Mouse (Mus musculus) cerebellum, postnatal 36 days (tissue): ENCODE data around the gene Olfr281.
A peak's percentile ranks its signal among the peaks of the same experiment; 100 is the strongest.
"Not testable (repeated sequence)": the region's sequence is repeated elsewhere in the genome, so short reads cannot be mapped to it uniquely, and the experiment has no call there.

Experiments
- DNase-seq, 2 experiments: peaks; one replicate each; pipeline ENCODE4 v3.0.0; 2021 to 2022; ENCODE audit warnings: mixed read lengths in 2 of 2

Olfr281 gene

DNA sequence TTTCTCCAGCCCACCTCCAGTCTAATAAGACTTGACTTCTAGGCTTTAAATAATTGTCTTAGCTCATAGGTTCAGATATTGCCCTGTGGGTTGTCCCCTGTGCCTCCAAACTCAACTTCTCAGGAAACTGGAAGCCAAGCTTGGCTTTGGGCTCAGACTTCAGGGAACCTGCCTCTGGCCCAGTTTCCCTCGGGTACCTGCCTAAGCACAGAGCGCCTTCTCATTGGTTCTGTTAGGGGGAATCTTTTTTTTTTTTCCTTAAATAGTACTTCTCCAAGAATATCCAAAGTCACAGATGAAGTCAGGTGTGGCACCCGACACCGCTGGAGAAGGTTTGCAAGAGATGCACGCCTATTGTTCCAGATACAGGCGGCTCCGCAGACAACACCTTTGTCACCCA, at the start of gene Olfr281:
Gene Olfr281, plus strand, starts transcription at position 301 of the 400 bp plus-strand sequence.
- no peak for DNase-seq

DNA sequence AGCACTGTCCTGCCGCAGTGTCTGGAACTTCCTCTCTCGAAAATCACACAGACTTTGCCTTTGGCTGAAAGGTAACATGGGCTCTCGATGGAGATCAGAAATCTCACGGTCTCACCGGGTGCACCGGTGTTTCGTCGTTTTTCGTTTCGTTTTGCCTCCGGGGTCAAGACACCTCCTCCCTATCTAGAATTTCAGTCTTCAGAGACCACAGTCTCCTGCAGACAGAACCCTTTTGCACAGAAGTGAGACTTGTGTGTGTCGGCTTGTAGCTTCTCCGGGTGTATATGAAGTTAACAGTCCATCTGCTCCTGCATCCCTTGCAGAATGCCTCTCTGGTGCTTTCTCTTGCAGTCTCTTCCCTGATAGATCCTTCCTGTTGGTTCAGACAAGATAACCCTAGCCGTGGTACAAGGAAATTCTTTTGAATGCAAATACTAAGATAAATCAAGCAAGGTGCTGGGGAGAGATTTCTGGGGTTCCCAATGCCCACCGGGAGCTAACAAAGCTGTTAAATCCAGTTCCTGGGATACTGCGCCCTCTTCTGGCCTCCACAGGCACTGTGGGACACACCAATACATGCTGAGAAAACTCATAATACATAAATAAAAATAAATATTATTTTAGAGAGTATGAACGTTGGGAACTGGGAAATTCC, 43.9 kb upstream of the Olfr281 start:
- DNase-seq = peak; percentile 12 to 22

DNA sequence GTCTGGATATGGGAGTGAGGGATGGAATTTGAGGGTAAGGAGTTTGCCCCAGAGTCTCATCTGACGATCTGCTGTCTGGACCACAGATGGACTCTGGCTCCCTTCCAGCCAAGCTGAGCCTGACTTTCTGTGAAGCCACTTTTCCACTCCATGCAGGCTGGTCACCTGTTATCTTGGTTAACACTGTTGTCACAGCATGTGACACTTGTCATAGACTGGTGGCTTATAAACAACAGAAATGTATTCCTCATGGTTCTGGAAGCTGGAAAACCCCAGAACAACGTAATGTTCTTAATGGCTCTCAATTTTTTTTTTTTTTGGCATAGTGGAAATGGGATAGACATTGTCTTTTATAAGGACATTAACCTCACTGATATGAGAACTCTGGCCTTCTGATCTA, 42.8 kb upstream of the Olfr281 start:
- no peak for DNase-seq

DNA sequence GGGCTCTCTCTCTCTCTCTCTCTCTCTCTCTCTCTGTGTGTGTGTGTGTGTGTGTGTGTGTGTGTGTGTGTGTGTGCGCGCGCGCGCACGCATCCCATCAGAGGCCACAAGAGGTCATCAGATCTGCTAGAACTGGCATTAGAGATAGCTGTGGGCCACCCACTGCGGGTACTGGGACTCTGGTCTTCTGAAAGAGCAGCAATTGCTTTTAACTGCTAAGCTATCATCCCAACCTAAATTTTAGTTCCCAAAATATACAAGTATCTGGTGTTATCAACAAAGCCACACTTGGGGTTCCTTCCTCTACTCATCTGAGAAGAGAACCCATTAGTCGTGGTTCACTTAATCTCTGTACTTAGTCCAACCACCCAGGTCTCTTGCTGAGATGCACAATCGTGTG, 42.1 kb upstream of the Olfr281 start:
- no peak for DNase-seq

DNA sequence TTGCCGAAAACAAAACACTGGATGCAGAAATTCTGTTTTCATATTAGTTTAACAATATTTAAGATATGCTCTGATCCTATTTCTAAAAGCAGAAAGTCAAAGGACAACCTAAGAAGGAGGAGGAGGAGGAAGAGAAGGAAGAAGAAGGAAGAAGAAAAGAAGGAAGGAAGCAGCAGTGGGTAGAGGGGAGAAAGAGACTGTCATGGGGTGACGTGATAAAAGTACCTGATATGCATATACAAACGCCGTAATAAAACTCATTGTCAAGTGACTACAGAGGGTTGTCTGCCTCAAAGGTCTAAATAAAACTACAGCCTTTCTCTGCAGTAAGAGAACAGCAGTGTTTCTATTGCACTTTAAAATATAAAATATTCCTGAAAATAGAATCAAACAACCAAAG, 36.4 kb upstream of the Olfr281 start:
- no peak for DNase-seq

DNA sequence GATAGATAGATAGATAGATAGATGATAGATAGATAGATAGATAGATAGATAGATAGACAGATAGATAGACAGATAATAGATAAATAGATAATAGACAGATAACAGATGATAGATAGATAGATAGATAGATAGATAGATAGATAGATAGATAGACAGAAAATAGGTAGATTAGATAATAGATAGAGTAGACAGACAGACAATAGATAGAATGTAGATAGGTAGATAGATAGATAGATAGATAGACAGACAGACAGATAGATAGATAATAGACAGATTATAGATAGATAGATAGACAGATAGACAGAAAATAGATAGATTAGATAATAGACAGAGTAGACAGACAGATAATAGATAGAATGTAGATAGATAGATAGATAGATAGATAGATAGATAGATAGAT, 35.6 kb upstream of the Olfr281 start:
- DNase-seq = not testable (repeated sequence)

DNA sequence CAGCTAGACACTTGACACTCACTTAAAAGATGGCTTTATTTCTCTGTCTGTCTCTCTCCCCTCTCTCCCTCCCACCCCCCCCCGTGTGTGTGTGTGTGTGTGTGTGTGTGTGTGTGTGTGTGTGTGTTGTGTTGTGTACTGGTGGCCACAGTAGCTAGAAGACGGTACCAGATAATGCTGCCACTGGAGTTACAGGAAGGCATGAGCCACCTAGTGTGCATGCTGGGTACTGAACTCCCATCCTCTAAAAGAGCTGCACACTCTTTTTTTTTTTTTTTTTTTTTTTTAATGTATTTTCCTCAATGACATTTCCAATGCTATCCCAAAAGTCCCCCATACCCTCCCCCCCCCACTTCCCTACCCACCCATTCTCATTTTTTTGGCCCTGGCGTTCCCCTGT, 35.1 kb upstream of the Olfr281 start:
- not testable (repeated sequence) for DNase-seq

DNA sequence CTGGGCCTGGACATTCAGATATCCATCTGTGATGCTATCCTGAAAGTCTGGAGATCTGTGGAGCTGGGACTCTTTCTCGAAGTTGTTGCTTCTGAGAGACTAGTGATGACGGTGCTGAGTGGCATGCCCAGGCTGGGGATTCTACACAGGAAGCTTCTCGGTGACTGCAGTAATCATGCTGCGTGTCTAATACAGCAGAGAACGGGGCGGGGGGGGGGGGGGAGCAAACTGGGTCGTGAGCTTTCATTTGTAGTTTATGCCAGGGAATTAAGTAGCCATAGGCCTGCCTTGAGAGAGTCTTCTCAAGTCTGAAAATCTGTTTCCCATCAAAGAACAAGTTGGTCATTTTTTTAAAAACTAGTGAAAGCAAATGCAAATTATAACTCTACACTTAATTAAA, 34.3 kb upstream of the Olfr281 start:
- no peak for DNase-seq

DNA sequence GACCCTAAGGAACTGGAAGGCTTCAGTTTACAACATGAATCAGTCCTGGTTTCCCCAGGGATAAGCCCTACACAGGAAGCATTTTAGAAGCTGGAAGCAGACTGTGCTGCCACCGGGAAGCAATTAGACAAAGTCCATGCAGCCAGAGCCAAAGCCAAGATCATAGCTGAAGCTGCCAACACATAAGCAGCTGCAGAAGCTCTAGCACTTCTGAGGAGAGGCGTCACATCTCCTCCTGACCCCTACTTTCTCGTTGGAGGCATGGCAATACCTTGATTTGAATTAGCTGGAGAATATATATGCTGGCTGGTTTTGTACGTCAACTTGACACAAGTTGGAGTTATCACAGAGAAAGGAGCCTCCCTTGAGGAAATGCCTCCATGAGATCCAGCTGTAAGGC, 31.5 kb upstream of the Olfr281 start:
- DNase-seq = no peak

DNA sequence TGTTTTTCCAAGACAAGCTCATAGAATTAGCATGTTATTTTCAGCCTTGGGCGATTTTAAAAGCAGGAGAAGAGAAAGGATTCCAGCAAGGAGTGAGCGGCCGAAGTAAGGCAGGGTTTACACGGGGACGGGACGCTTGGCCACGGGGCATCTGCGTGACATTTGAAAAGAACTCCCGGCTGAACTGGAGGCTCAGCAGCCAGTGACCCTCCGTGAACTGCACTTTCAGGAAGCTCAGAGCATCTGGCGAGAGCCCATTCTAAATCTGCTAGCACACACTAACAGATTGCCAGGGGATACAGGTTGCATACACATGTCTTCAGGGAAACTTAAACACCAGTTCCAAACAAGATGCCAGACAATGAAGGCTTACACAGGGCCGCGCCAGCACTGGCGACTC, 28.1 kb upstream of the Olfr281 start:
- no peak for DNase-seq

DNA sequence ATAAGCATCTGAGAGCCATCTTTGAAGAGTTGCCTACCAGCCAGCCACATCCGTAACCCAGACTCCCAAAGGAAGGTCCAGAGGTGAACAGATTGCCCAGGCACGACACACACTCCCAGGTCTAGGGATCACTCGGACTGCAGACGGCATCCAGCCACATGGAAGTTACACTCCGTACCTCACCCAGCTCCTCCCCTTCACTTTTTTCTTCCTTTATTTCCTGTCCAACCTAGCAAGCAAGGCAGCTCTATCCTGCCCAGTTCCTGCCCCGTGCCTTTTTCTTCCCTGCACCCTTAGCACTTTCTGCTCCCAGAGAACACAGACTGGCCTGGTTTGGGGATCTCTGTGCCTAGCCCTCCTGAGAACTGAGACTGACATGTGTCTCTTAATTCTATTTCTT, 27.6 kb upstream of the Olfr281 start:
- no peak for DNase-seq

DNA sequence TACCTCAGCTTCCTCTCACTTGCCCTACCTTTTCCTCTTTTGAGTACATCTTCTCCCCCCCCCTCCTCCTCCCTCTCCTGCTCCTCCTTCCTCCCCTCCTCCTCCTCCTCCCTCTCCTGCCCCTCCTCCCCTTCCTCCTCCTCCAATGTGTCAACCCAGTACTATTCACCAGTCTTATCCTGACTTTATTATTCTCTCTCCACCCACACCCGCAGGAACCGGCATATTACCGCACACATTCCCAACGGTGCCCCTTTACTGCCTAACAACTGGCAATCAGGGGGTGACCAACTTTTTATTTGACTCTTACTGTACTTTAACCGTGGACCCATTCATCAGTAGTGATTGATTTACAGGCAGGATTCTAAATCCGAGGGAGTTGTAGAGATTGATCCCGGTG, 27.2 kb upstream of the Olfr281 start:
- no peak for DNase-seq

DNA sequence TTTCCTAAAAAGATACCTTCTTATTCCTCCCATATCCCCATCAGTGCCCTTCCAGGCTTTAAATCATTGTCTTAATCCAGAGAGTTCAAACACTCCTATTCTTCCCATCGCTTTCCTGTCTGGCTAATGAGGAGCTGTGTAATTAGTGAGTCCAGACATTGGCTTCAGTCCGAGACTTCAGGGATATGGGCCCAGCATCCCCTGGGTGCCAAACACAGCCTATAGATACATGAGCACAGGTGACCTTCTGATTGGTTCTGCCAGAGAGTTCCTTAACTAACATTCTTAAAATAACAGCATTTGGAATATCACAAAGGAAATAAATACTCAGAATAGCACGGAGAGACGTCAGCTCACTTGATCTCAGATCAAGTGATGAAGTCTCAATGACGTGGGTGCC, 21.5 kb upstream of the Olfr281 start, which contains the start of gene Olfr282:
Gene Olfr282, plus strand, starts transcription at position 301 of the 400 bp plus-strand sequence.
- not testable (repeated sequence) for DNase-seq

DNA sequence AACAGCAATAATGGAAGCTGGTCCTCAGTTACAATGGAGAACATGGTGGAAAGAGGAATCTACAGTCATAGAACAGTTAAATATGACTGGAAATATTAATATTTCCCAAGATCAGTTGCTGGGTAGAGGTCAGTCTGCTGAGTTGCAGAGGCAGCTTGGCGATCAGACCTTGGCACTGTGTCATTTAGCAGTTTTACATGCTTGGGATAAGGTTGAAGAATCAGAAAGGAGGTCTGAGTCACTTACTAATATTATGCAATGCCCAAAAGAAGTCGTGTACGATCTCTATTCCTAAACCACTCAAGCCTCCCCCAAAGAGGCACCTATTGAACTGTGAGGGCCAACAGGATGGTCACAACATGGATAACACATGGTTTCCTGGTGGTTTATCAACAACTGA, 7.8 kb upstream of the Olfr281 start:
- no peak for DNase-seq

DNA sequence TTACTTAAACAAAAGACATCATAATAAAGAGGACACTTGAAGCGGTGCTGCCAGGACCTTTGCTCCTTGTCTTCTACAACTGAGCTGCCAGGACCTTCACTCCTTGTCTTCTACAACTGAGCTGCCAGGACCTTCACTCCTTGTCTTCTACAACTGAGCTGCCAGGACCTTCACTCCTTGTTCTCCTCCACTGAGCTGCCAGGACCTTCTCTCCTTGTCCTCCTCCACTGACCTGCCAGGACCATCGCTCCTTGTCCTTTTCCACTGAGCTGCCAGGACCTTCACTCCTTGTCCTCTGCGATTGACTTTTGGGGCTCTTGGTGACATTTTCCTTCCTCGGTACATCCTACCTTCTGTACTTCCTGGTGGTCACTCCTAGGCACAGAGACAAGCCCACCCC, 3.9 kb upstream of the Olfr281 start:
- peak in 1 of 2 experiments; percentile 2 for DNase-seq

DNA sequence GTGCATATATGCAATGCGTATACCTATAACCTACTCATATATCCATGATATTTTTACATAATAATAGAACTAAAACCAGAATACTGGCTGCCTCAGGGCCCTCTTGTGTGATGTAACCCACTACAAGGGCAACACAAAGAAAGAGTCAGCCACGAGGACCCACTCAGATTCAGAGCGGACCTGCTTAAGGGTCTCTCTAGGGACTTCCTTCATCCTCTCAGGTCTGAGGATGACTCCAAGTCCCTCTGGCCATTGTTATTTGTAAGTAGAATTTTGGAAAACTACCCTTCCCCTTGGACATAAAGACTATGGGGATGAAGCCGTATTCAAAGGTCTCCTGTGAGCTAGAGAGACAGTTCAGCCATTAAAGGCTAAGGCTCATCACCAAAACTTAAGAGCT, 17.2 kb downstream of the Olfr281 start, which contains the start of gene OR5BS1P:
Gene OR5BS1P, plus strand, starts transcription at position 301 of the 400 bp plus-strand sequence.
- no peak for DNase-seq

DNA sequence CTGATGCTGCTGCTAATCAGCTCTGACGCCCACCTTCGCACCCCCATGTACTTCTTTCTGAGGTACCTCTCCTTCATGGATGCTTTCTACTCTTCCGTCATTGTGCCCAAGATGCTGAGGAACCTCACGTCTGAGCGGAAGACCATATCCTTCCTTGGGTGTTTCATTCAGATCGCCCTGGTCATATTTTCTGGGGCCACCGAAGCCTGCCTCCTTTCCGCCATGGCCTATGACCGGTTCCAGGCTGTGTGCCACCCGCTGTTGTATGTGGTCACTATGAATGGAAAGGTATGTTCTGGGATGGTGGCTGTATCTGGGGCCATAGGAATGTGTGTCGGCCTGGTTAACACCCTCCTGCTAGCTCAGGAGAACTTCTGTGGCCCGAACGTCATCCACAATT, 19.2 kb downstream of the Olfr281 start:
- no peak for DNase-seq

DNA sequence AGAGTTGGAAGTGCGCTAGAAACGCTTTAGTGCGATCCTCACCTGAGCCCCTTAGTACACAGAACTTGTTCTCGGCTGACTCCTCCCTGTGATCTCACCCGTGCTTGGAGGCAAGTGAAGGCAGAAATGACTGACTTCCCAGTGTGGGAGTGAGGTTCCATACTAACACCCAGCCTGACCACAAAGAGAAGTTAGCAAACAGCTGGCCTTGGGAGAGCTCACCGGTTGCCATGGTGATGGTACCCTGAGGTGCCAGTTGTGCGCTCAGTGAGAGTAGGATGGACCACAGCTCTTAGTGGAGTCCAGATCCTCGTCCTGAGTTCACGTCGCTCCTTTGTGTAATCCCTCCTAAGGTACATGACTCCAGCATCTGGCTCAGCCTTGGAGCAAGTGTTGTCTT, 22.6 kb downstream of the Olfr281 start:
- DNase-seq = no peak

DNA sequence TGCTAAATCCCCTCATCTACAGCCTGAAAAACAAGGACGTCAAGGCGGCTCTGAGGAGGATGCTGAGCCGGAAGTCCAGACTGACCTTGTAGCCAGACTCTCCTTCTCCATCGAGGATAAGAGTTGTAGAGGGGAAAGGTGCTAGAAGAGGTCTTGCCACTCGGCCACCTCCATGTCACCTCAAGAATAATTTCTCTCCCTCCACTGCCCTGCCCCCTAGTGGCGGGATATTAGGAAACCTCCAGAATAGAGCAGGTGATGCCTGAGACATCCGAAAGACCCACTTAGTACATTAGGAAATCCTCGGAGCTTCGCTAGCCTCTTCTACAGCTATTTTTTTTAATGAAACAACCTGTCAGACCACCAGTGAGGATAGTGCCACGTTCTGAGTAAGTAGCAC, 23.0 kb downstream of the Olfr281 start:
- peak; percentile 41 to 53 for DNase-seq

DNA sequence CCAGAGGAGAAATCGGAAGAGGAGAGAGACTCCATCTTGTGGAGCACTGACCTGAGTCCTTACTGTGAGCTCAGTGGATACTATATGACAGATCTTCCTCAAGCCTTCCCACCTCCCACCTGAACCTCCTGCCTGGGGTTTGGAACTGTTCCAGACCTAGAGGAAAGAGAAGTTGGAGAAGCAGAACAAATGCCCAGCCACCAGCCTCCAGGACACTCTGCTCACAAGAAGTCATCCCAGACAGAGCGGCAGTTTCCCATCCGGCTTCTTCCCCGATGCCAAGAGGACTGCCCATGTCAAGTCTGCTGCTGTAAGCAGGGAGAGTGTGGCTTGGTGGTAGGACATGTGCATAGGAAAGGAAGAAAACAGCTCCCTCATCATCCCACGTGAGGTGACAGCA, 23.9 kb downstream of the Olfr281 start:
- no peak for DNase-seq

DNA sequence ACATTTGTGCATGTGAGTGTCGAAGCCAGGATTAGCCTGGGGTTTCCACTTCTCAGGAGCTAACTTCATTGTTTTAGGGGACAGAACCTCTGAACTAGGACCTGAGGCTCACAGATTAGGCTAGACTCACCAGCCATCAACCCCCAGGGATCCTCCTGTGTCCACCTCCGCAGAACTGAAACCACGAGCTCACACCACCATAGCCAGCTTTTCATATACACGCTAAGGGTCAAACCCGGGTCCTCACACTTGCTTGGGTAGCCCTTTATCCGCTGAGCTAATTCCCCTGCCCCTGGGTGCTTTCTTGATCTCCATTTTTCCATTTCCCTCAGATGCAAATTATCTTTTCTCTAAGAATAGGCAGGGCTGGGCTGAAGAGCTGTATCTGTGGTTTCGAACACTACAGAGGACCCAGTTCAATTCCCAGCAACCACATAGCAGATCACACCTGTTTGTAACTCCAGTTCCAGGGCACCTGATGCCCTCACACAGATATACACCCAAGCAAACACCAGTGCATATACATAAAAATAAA, 27.2 kb downstream of the Olfr281 start:
- no peak for DNase-seq

DNA sequence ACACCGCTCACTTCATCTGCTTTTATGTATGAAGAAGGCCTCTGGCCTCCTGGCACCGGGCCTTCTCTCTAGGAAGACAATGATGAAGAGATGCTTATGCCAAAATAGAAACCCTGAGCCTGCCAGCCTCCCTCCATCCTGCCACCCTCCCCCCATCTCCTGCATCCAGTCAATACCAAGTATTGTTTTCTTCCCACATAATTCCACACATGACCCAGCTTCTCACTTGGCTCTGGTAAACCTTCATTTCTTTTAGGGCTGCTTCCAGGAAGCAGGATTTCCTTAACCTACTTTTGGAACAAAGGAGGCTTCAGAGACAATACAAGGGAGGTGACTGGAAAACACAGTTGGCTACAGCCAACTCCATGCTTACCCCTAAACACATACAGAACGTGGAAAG, 30.3 kb downstream of the Olfr281 start, which contains the start of gene Lalba:
Gene Lalba, minus strand, starts transcription at position 21 of the 400 bp plus-strand sequence.
- DNase-seq = no peak

DNA sequence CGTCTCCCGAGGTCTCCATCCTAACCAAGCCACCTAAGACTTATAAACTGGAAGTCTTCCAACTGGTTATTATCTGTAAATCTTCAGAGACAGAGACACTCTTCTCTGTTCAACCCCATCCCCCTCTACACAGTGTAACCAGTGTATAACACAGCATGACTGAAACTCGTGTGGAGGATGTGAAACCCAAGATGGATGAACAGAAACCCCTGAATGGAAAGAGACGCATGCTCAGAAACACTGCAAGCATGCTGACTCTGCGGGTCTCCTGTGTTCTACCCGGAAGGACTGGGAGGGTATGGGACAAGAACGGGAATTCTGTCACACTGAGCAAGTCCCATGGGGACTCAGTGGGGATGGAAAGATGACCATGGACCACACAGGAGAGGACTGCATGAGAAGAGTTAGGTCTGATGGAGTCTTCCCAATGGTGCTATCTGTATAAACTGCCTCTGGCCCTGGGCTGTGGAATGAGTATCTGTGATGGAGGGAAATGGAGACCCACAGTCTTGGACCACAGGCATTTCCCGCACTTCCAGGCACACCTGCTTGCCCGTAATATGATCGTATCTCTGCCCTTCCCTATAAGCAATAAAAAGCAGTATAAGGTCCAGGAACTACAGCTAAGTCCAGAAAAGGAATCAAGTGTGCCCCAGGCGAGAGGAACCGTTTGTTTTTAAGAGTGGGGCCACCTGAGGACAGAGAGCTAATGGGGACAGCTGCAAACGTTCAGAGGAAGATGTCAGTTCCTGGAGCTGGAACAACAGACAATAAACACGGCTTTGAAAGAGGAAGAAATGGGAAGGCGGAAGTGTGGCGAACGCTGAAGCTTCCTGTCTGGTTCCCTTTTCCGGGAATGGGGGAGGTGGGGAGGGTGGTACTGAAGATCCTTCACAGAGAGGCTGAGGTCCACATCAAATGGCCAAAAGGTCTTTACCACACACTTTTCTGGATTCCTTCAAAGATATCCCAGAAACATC, 31.8 kb downstream of the Olfr281 start:
- no peak for DNase-seq
